Mouse (Mus musculus) spleen, adult 2 months (tissue): ENCODE measurements at regions not wholly inside any gene's neighbourhood (a gene's known extent, or its start where the extent isn't known, plus 50 kb on each side); places are given as distances from the start of the nearest gene placed in this dataset.

ENCODE experiments used
- CTCF ChIP-seq: fragments of 200-500 bp; IDR thresholded peaks from 2 replicates; pipeline ENCODE4 v1.5.1; 2011; ENCODE audit warnings: mild to moderate bottlenecking, inconsistent platforms; ENCODE audit not compliant: insufficient read depth, insufficient read length, insufficient replicate concordance; ENCODE audit errors: extremely low read depth
- POLR2A ChIP-seq: fragments of 200-500 bp; IDR thresholded peaks from 2 replicates; pipeline ENCODE4 v1.6.1; 2011; ENCODE audit warnings: low read depth, low read length, inconsistent platforms

GRCm38 (mm10) chr8:87311282-87311681, 161.1 kb downstream of the Cbln1 start:
- no peak for TF ChIP-seq CTCF
- no peak for TF ChIP-seq POLR2A
